Mouse (Mus musculus) forebrain, embryonic 14.5 days (tissue): ENCODE measurements at regions not wholly inside any gene's neighbourhood (a gene's known extent, or its start where the extent isn't known, plus 50 kb on each side); places are given as distances from the start of the nearest gene placed in this dataset.

Experiments
- ATAC-seq: fragments of 200-750 bp; cut with Nextera tagmentation; 2 replicates; pipeline ENCODE4 v1.8.0; 2017; ENCODE audit warnings: mild to moderate bottlenecking, moderate library complexity
- DNase-seq: peaks from one replicate; pipeline ENCODE4 v3.0.0-alpha.2; 2015; ENCODE audit warnings: low spot score
- H3K27ac ChIP-seq: fragments of 300-500 bp; sonication (generic); 2 replicates; pipeline ENCODE4 v1.5.1; 2014; ENCODE audit warnings: low read depth, mild to moderate bottlenecking, control low read depth, low read length, moderate library complexity
- H3K27me3 ChIP-seq: fragments of 300-500 bp; sonication (generic); replicated peaks from 2 replicates; pipeline ENCODE4 v1.6.1; 2014; ENCODE audit warnings: low read length, control low read depth, mixed read lengths; ENCODE audit not compliant: control insufficient read depth, insufficient read depth
- H3K36me3 ChIP-seq: fragments of 300-500 bp; sonication (generic); 2 replicates; pipeline ENCODE4 v1.6.1; 2014; ENCODE audit warnings: low read length, control low read depth; ENCODE audit not compliant: control insufficient read depth, insufficient read depth
- H3K4me1 ChIP-seq: fragments of 300-500 bp; sonication (generic); 2 replicates; pipeline ENCODE4 v1.6.1; 2014; ENCODE audit warnings: antibody characterized with exemption, low read length, control low read depth; ENCODE audit not compliant: control insufficient read depth, insufficient read depth
- H3K4me2 ChIP-seq: fragments of 300-500 bp; sonication (generic); 2 replicates; pipeline ENCODE4 v1.6.1; 2014; ENCODE audit warnings: mild to moderate bottlenecking, control low read depth, low read length
- H3K4me3 ChIP-seq: fragments of 300-500 bp; sonication (generic); 2 replicates; pipeline ENCODE4 v1.5.1; 2014; ENCODE audit warnings: low read depth, low read length, control low read depth
- H3K9ac ChIP-seq: fragments of 300-500 bp; sonication (generic); 2 replicates; pipeline ENCODE4 v1.6.1; 2014; ENCODE audit warnings: mild to moderate bottlenecking, low read length, control low read depth, moderate library complexity
- H3K9me3 ChIP-seq: fragments of 300-500 bp; sonication (generic); replicated peaks from 2 replicates; pipeline ENCODE4 v1.6.1; 2016; ENCODE audit warnings: low read length, control low read depth, mixed read lengths; ENCODE audit not compliant: control insufficient read depth
- WGBS: fragments of 180-500 bp; shearing (Covaris S2); extraction: QIAGEN DNeasy Blood & Tissue Kit; methylation state at CpG from one replicate; pipeline ENCODE4 v1.1.7; 2014; 5-methylcytosine and 5-hydroxymethylcytosine counted together

DNA sequence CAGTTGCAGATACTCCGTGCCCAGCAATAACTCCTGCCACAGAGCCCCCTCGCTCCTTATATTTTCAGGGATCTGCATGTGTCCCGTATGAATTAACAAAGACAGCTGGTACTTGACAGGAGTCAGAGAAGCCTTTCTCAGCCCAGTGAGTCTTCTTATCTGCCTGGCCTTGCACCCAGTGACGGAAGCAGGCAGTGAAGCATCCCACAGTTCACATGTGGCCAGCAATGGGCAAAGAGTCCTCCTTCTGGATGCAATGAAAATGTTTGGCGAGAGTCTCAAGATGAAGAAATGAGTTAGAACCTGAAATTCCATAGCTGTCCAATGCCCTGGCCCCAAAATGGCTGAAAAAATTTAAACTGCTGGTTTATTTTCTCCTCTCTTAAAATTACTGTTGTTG, 622.2 kb upstream of the Cdh11 start:
- DNase-seq (no peak), ATAC-seq (no peak)
- Histone ChIP-seq H3K9ac (no peak overlapping the region), H3K9me3 (no peaks in the 10 kb centered on the region), H3K36me3 (no peaks in the 10 kb centered on the region), H3K4me2 (no peak overlapping the region), H3K4me1 (no peaks in the 10 kb centered on the region), H3K27ac (no peak overlapping the region), H3K27me3 (no peaks in the 10 kb centered on the region), H3K4me3 (no peak overlapping the region)
- 89% methylated on average over 5 of the region's 5 CpGs for WGBS

DNA sequence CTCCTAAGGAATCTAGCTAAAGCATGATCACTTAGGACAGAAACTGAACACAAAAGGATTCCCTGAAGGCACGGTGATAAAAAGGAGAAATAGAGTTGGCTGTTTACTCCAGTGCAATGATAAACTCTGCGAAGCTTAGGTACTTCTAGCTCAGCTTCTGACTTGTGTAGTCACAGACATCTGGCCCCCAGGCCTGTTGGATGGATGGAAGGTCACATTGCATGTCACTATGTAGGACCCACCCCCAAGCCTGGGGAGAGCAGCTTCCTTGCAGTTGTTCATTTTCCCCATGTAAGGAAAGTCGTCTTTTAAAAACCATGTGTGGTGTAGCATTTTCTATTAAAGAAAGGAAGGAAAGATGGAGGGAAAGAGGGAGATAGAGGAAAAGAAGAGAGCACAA, 623.0 kb upstream of the Cdh11 start:
- WGBS: 90% methylated on average over 3 of the region's 3 CpGs
- ATAC-seq (no peak), DNase-seq (no peak)
- no peaks in the 10 kb centered on the region for H3K36me3 ChIP-seq
- H3K9ac ChIP-seq: no peak overlapping the region
- no peak overlapping the region for H3K4me3 ChIP-seq
- no peaks in the 10 kb centered on the region for H3K9me3 ChIP-seq
- H3K27ac ChIP-seq: no peak overlapping the region
- no peaks in the 10 kb centered on the region for H3K27me3 ChIP-seq
- no peak overlapping the region for H3K4me2 ChIP-seq
- no peaks in the 10 kb centered on the region for H3K4me1 ChIP-seq

DNA sequence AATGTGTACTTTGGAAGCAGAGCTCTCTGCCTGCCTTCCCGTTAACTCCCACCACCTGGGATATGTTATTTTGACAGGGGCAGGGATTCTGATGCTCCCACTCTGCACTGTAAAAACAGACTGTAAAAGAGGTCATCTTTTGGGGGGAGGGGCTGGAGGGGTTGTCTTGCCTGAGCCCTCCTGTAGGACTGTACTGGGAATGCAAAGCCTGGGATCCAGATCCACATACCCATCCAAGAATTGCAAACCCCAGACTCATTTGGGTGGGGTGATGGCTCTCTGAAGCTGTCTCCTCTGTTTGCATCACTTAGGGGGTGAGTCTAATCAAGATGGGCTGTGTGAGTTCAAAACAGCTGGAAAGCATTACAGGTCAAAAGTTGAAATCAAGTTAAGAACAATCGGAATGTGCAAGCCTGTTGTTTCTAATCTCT, 623.7 kb upstream of the Cdh11 start:
- H3K9ac ChIP-seq: no peak overlapping the region
- no peak for DNase-seq
- H3K4me2 ChIP-seq: no peak overlapping the region
- 84% methylated on average over 2 of the region's 2 CpGs for WGBS
- H3K36me3 ChIP-seq: no peaks in the 10 kb centered on the region
- H3K27me3 ChIP-seq: no peaks in the 10 kb centered on the region
- no peak overlapping the region for H3K27ac ChIP-seq
- no peaks in the 10 kb centered on the region for H3K4me1 ChIP-seq
- no peak for ATAC-seq
- H3K9me3 ChIP-seq: no peaks in the 10 kb centered on the region
- no peak overlapping the region for H3K4me3 ChIP-seq

DNA sequence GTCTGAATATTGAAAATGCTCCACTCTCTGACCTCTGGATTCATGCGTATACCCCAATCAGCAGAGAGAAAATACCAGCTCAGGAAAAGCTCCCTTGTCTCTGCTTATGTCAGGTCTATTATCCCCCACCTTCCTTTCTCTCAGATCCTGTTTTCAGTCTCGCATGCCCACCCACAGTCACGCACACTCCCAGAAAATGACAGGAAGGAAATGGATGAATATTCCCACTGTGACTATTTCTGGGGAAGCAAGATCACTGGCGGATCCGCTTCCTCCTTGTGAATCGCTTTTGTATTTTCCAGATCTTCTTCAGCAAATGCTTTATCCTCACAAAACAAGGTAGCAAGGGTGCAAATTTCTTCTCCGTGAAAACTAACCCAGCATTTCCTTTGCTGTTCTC, 627.3 kb upstream of the Cdh11 start:
- Histone ChIP-seq H3K4me1 (no peaks in the 10 kb centered on the region), H3K27ac (no peak overlapping the region), H3K4me2 (no peak overlapping the region), H3K36me3 (no peaks in the 10 kb centered on the region), H3K4me3 (no peak overlapping the region), H3K9me3 (no peaks in the 10 kb centered on the region), H3K9ac (no peak overlapping the region), H3K27me3 (no peaks in the 10 kb centered on the region)
- 85% methylated on average over 7 of the region's 7 CpGs for WGBS
- ATAC-seq (no peak), DNase-seq (no peak)

DNA sequence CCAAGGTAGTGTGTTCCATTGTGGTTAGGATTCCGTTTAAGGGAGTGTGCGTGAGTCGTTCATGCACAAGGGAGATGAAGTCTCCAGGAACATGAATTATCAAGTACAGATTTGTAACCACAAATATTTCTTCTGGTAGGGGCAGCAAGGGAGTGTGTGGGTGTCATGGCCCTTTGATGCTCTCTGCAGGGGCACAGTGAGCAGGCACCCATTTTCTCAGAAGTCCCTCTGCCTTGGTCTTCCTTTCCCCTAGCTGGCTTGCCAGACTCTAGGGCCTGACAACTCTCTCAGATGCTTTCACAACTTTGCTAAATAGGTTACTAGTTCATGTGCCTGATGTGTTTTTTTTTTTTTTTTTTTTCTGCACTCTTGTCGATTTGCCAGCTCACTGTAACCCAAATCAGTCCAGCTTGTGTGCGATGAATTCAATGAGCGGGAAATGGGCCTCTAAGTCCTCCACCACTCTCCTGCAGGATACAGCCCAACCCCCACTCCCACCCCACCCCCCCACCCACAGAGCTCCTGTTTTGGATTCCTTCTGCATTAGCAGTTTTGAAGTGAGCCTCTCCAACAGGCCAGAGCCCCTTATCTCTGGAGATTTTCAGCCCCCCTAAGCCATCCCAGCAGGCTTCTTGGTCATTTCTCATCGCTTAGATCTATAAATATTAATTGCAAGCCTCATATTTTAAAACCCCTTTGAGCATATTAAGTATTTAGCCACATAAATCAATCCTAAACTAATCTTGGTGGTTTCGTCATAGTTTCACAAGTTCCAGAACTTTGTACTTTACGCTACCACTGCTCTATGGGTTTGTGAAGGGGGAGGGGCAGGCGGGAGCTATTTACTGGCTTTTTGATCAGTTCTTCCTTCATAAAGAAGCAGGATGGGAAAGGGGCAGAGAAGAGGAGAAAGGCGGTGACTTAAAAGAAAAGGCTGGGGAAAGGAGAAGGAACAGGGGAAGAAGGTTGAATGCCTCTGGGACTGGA, 628.4 kb upstream of the Cdh11 start:
- Histone ChIP-seq H3K27ac (no peak overlapping the region), H3K27me3 (no peaks in the 10 kb centered on the region)

DNA sequence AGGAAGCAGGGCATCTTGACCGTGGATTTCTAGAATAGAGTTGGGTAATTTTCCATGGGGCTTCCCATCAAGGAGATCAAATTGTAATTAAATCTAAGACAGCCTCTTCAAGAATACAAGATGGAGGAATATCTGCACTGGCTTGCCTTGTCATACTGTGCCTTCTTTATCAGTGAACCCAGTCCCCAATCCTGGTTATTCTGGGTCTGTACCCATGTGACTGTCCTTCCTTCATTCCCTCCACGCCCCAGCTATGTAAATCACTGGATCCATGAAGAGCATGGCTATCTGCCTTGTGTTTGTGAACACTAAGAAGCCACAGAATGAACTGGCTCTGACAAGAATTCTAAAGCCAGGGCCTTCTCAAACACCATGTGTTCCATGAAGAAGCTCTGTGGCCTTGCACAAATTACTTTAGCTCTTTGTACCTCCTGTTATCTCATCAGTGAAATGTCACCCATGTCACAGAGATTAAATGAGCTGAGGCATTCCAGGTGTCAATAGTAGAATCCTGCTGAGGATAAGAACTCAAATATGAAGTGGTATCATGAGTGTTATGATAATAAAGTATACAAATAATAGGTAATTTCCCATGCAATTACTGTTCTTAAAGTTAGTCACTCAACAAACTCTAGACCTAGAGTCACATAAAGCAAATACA, 637.0 kb upstream of the Cdh11 start:
- Histone ChIP-seq H3K27ac (no peak overlapping the region), H3K36me3 (no peaks in the 10 kb centered on the region), H3K4me2 (no peak overlapping the region), H3K9me3 (no peaks in the 10 kb centered on the region), H3K4me1 (no peaks in the 10 kb centered on the region), H3K4me3 (no peak overlapping the region), H3K27me3 (no peaks in the 10 kb centered on the region), H3K9ac (no peak overlapping the region)
- ATAC-seq: no peak
- DNase-seq: no peak
- 89% methylated on average over 2 of the region's 2 CpGs for WGBS

More for the DNA sequence above, 628.4 kb upstream of the Cdh11 start:
- ATAC-seq: no peak
- Histone ChIP-seq H3K4me1 (no peaks in the 10 kb centered on the region), H3K4me3 (no peak overlapping the region), H3K36me3 (no peaks in the 10 kb centered on the region), H3K4me2 (no peak overlapping the region), H3K9me3 (no peaks in the 10 kb centered on the region), H3K9ac (no peak overlapping the region)
- 58% methylated on average over 11 of the region's 11 CpGs for WGBS
- no peak for DNase-seq

DNA sequence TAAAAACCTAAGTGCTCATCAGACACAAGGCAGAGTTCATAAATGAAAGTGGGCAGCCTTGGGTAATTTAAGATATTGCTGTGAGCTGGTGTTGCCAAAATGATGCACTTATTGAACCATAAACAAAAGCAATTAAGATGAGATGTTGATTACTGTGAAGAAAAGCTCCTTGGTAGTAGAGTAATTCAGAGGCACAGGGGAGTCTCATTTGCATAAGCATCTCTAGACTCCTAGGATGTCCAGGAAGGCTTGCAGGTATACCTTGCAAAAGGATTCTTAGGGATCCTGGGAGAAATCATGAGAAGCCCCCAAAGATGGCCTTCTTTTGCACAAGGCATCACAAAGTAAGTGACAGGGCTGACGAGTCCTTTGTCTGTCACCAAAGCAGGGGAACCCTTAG, 640.5 kb upstream of the Cdh11 start:
- H3K4me2 ChIP-seq: no peak overlapping the region
- no peak for ATAC-seq
- WGBS: 82% methylated on average over 1 of the region's 1 CpGs

DNA sequence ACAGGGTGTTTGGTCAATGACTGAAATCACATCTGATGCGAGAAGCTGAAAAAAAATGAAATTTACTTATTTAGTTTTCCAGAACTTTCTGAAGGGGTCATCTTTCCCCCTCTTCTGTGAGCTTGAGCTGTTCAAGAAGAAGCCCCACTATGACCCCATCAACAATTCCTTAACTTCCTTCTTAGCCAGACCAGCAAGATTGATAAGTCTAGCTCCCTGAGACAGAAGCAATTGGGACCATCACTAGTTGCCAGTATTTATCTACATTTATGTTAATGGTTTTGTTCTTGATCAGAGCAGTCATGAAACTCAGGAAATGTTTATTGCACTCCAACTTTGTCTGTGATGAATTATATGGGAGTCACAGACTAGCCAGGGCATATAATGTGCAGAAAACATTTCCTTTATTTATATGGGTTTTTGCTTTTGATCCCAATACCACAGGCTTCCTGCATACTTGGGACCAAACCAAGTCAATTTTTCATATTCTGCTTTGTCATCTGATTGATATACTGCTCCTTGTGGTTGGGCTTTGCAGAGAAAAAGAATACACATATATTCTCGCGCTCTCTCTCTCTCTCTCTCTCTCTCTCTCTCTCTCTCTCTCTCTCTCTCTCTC, 645.5 kb upstream of the Cdh11 start:
- H3K27me3 ChIP-seq: no peaks in the 10 kb centered on the region
- H3K36me3 ChIP-seq: no peaks in the 10 kb centered on the region
- 92% methylated on average over 3 of the region's 3 CpGs for WGBS
- H3K9me3 ChIP-seq: no peaks in the 10 kb centered on the region
- H3K27ac ChIP-seq: no peak overlapping the region
- ATAC-seq: no peak
- H3K4me2 ChIP-seq: no peak overlapping the region
- no peak for DNase-seq
- H3K4me3 ChIP-seq: no peak overlapping the region
- no peak overlapping the region for H3K9ac ChIP-seq
- no peaks in the 10 kb centered on the region for H3K4me1 ChIP-seq

More for the DNA sequence above, 640.5 kb upstream of the Cdh11 start:
- Histone ChIP-seq H3K9me3 (no peaks in the 10 kb centered on the region), H3K27ac (no peak overlapping the region), H3K27me3 (no peaks in the 10 kb centered on the region), H3K4me1 (no peaks in the 10 kb centered on the region), H3K9ac (no peak overlapping the region), H3K36me3 (no peaks in the 10 kb centered on the region), H3K4me3 (no peak overlapping the region)
- DNase-seq: no peak
